Mouse (Mus musculus): Measurements from ENCODE around the gene Tfam. TPM values are rescaled to one million over a fixed set of nuclear protein-coding genes. Genes with fewer than 3 reads are reported as not detected.

Tfam gene
- total RNA-seq, 2 experiments from 2014 or later, result 62.7 TPM

DNA sequence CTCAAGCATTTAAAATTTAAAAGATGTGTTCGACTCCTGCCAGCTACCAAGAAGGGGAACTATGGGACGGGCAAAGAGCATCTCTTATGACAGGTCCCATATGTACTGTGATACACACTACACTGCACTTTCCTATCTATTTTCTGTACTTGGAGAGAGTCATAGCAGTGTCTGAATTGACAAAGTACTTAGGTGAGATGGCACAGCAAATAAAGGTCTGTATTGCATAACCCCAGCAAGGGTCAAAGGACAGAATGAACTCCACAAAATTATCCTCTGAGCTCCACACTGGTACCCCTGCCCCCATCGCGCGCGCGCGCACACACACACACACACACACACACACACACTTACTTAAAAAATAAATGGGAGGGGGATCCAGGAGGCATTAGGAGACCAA lies 4.0 kb downstream of the Tfam start:
- intact Hi-C loops (cut with DNase I), result no loop called here
- no peak for DNase-seq (ENCODE audit: low spot score)

- DNase-seq (ENCODE audit: low spot score), result peak; percentile 24
- intact Hi-C loops (cut with DNase I), result loop anchor here (10.0 kb wide), 1 partner anchor 631 kb away; no protein-coding TSS in a partner anchor
These were observed 12.2 kb downstream of the Tfam start for GRCm38 (mm10) chr10:71225894-71226293.

DNA sequence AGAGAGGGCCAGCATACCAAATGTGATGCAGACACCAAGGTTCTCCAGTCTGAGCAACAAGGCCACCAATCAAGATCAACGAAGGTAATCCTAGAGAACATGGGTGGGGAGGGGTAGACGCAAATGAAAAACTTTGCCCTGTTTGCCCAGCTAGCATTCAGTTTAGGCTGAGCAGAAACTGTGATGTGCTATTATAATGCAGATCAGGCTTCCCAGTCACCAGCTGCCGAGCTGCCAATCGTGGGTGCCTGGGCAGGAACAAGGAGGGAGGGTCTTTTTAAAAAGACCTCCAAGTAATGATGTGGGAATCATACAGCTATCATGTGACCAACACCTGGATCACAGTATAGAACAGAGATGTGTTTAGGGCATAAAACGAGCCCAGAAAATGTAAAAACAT lies 15.0 kb downstream of the Tfam start:
- no peak for DNase-seq (ENCODE audit: low spot score)
- intact Hi-C loops (cut with DNase I), result loop anchor here (10.0 kb wide), 1 partner anchor 628 kb away; no protein-coding TSS in a partner anchor

DNA sequence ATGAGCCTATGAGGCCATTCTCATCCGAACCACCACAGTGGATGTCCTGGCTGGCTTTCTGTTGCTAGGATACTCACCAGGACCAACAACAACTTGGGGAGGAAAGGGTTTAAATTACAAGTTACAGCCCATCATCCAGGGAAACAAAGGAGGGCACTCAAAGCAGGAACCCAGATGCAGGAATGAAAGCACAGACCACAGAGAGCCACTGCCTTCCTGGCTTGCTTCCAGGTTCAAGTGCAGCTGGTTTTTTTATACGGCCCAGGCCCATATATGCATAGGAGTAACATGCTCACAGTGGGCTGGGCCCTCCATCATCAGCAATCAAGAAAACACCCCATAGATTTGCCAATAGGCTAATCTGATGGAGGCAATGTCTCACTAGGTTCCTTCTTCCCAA lies 15.4 kb downstream of the Tfam start:
- intact Hi-C loops (cut with DNase I), result loop anchor here (10.0 kb wide), 1 partner anchor 628 kb away; no protein-coding TSS in a partner anchor

GRCm38 (mm10) chr10:71218228-71218892 lies 19.7 kb downstream of the Tfam start:
- peak; percentile 47 for DNase-seq (ENCODE audit: low spot score)
- intact Hi-C loops (cut with DNase I), result loop anchor here (5.0 kb wide), 2 partner anchors 251 to 901 kb away; no protein-coding TSS in a partner anchor

More for the DNA sequence above, 15.4 kb downstream of the Tfam start:
- DNase-seq (ENCODE audit: low spot score), result no peak

DNA sequence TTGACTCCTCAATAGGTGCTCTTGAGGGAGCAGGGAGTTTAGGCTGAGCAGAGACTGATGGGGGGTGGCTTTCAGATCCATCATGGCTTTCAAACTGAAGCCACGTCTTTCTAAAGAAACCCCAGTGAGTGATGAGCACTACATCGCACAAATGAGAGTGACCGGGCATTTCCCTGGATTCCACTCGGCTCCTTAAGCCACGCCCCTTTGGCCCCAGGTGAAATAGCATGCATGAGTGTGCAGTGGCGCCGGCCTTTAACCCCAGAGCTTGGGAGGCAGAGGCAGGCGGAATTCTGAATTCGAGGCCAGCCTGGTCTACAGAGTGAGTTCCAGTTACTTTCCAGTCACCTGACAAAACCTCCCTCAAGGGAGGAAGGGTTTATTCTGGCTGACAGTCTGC lies 22.1 kb downstream of the Tfam start:
- no peak for DNase-seq (ENCODE audit: low spot score)
- intact Hi-C loops (cut with DNase I), result loop anchor here (5.0 kb wide), 2 partner anchors 249 to 899 kb away; no protein-coding TSS in a partner anchor

DNA sequence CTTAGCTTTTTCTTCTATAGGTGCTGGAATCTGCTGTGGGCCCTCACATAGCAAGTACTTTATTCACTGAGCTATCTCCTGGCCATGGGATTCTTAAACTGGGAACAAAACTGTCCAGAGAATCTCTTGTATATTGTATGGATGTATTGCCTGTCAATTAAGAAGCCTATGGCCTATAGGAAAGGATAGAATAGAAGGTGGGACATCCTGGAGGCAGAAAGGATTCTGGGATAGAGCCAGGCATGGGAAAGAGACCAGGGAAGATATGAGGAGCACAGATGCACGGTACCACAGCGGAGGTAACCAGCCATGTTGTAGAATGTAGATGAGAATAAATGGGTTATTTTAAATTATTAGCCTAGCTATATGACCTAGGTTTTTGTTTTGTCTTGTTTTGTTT lies 36.6 kb downstream of the Tfam start:
- intact Hi-C loops (cut with DNase I), result no loop called here
- DNase-seq (ENCODE audit: low spot score), result no peak

GRCm38 (mm10) chr10:71200964-71201363 lies 37.1 kb downstream of the Tfam start:
- DNase-seq (ENCODE audit: low spot score), result no peak
- intact Hi-C loops (cut with DNase I), result no loop called here

DNA sequence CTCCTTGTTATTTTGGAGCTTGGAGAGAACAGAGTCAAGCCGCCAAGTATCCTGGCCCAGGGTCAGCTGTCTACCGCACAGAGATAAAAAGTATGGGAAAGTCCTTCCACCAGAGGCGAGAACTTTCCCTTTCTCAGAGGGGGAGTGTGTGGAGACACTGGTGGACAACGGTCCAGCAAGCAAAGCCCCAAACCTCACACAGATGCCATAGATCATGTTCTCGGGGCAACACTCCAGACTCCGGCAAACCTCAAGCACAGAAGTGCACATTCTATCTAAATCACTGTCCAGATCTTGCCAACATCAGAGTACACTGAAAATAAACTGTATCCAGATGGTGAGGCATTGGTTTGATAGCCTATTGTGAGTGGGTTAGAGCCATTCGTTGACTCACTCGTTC lies 39.4 kb downstream of the Tfam start:
- peak; percentile 26 for DNase-seq (ENCODE audit: low spot score)
- intact Hi-C loops (cut with DNase I), result no loop called here

GRCm38 (mm10) chr10:71197036-71197785 lies 40.9 kb downstream of the Tfam start:
- DNase-seq (ENCODE audit: low spot score), result no peak

DNA sequence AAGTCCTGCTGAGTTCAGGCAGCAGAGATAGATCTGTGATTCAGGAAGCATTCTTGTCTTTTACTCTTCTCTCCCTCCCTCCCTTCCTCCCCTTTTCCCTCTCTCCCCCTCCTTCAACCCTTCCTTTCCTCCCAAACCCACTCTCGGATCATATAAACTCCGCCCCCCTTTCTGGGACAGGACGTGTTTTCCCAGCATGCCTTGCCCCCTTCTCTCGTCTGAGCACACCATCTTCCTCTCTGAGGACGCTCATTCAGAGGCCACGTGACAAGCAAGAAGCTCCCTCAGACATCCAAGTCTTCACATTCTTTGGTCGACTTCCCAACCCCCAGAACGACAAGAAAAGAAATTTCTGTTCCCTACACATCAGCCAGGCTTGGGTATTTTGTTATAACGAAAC lies 42.6 kb downstream of the Tfam start:
- peak; percentile 34 for DNase-seq (ENCODE audit: low spot score)
- intact Hi-C loops (cut with DNase I), result no loop called here

More at GRCm38 (mm10) chr10:71197036-71197785, 40.9 kb downstream of the Tfam start:
- intact Hi-C loops (cut with DNase I), result no loop called here

DNA sequence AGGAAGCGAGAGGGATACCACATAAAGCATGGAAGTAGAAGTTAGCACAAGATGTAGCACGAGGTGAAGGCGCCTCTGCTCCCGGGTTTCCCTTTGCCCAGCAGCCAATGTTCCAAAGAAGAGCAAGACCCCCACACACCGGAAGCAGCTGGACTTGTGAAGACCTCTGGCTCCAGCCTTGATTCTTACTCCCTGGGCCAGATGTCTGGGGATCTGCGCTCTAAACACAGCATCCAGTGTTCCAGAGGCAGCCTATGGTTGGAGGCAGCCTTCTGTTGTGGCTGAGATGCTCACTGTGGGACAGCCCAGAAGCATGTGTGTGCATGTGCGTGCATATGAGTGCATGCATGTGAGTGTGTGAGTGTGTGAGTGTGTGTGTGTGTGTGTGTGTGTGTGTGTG lies 43.4 kb downstream of the Tfam start:
- DNase-seq (ENCODE audit: low spot score), result no peak
- intact Hi-C loops (cut with DNase I), result no loop called here

DNA sequence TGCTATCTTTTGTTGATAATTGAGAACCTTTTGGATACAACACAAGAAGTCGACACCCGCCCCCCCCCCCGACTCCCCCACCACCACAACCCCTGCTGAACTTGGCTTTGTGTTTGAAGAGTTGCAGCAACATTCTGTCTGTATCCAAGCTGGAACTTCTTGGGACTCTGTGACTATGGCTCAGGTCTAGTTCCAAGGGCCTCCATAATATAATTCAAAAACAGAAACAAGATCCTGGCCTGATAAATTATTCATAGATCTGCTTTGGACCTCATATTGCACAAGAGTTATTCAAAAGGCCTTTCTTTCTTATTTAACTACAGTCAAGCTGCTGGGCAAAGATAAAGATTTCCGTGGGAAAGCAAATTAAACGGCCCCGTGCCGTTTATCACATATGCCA lies 44.8 kb downstream of the Tfam start:
- intact Hi-C loops (cut with DNase I), result loop anchor here (2.0 kb wide), 1 partner anchor 75 kb away; no protein-coding TSS in a partner anchor
- DNase-seq (ENCODE audit: low spot score), result no peak

GRCm38 (mm10) chr10:71192886-71193285 lies 45.2 kb downstream of the Tfam start:
- intact Hi-C loops (cut with DNase I), result loop anchor here (2.0 kb wide), 1 partner anchor 74 kb away; no protein-coding TSS in a partner anchor
- peak; percentile 34 for DNase-seq (ENCODE audit: low spot score)

- intact Hi-C loops (cut with DNase I), result no loop called here
- DNase-seq (ENCODE audit: low spot score), result no peak
These were observed 49.4 kb downstream of the Tfam start for GRCm38 (mm10) chr10:71188681-71189080.

GRCm38 (mm10) chr10:71185059-71185458 lies 53.0 kb downstream of the Tfam start:
- intact Hi-C loops (cut with DNase I), result no loop called here
- DNase-seq (ENCODE audit: low spot score), result no peak

DNA sequence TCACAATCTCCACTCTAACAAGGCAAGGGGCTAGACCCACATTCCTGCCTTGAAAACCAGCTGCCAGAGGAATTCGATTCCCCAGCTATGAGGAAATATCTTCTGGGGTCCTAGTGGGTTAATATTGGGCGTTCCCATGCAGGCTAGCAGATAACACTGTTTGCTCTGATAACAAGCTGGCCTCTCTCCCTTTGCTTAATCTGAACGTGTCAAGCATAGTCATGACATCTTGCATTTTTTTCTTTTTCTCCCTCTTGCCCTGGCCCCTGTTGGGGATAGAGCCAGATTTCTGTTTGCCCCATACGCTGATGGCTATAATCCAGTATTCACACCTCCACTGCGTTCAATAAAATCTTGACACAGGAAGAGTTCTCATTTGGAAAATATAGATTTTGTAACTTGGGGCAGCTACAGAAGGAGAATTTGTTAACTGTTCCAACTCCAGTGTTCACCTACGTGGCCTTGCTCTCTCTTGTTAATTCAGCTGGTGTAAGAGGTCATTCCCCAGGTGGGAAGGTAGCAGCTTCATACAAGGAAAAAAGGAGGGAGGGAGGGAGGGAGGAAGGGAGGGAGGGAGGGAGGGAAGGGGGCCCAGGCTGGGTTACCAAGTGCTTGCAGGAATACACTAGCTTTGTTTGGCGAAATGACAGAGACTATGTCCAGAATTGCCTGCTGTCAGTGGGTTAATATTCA lies 54.6 kb downstream of the Tfam start:
- intact Hi-C loops (cut with DNase I), result no loop called here
- DNase-seq (ENCODE audit: low spot score), result no peak

DNA sequence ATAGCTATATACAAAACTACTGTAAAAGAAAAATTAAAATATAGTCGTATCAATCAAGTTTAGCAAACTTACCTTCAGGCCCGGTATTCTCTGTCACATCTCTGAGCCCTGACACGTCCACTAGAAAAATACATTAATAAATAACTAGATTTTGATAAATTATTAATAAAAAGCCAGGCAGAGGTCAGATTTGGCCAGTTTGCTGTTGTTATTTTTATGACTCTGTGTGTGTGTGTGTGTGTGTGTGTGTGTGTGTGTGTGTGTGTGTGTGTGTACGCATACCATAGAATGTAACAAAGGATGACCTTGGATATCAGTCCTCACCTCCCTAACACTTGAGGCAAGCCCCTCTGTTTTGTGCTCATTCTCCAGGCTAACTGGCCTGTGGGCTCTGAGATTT lies 56.1 kb downstream of the Tfam start:
- DNase-seq (ENCODE audit: low spot score), result no peak
- intact Hi-C loops (cut with DNase I), result no loop called here

GRCm38 (mm10) chr10:71181091-71181490 lies 57.0 kb downstream of the Tfam start:
- intact Hi-C loops (cut with DNase I), result no loop called here
- DNase-seq (ENCODE audit: low spot score), result no peak

GRCm38 (mm10) chr10:71180057-71180456 lies 58.0 kb downstream of the Tfam start:
- no peak for DNase-seq (ENCODE audit: low spot score)
- intact Hi-C loops (cut with DNase I), result no loop called here
